Mouse (Mus musculus): ENCODE data around the gene Ptov1. TPM values are rescaled to one million over a fixed set of nuclear protein-coding genes. Genes with fewer than 3 reads are reported as not detected.

Ptov1 gene
- polyA plus RNA-seq, 1 experiment from 2014 or later, result 310 TPM

DNA sequence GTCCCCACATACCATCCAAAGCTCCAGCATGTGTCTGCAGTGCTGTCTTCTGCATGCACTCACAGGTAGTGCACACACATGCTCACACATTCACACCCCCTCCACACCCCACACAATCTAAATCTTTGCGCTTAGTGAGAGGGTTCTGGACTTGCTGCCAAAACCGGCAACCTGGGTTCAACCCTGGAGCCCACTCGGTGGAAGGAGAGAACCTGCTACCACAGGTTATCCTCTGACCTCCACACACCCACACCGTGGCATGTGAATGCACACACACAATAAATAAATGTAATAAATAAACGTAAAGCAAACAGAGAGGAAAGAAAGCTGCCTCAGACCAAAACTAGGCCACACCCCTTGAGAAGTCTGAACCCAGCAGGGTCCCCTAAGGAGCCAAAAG, 21.8 kb downstream of the Ptov1 start:
- Histone ChIP-seq H3K27ac (replicated peaks in 1 of 2; ENCODE audit: control insufficient read depth in 1 of 2, insufficient read depth in 1 of 2, low read depth in 2 of 2, low read length in 2 of 2) (no peak overlapping the region), H3K4me2 (ENCODE audit: low read length) (peak overlapping the region; percentile 86), H3K4me1 (ENCODE audit: control insufficient read depth in 2 of 2, insufficient read depth in 2 of 2, low read length in 2 of 2) (peaks cover 15 to 20% of the 10 kb centered on the region in 2 experiments), H3K9ac (ENCODE audit: low read length) (peak overlapping the region; percentile 73), H3K9me3 (ENCODE audit: control insufficient read depth, low read length) (no peaks in the 10 kb centered on the region), H3K4me3 (ENCODE audit: control insufficient read depth in 1 of 2, insufficient read depth in 1 of 2, low read depth in 1 of 2, low read length in 2 of 2) (peak overlapping the region; percentile 70 to 76), H3K27me3 (ENCODE audit: control insufficient read depth, insufficient read depth, low read length) (no peaks in the 10 kb centered on the region), H3K36me3 (ENCODE audit: control insufficient read depth, insufficient read depth, low read length) (peaks cover 57% of the 10 kb centered on the region)
- ATAC-seq (ENCODE audit: insufficient number of reproducible peaks, insufficient read depth, low FRiP score, low read depth), result no peak
- 78% methylated on average over 5 of the region's 5 CpGs for WGBS

DNA sequence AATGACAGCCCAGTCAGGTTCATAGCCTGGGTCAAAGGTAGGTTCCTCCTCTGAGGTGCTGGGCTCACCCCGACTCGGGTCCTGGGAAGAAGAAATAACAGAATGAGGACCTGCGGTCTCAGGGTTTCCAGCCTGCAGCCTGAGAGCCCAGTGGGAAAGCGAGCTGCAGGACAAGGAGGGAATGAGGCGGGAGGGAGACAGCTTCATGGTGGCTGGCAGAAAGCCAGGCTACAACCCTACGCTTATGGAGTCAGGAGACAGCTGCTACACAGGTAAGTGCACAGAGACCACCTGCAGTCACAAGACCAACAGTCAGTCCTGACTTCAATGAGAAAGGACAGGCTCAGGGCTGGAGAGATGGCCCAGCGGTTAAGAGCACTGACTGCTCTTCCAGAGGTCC, 22.8 kb downstream of the Ptov1 start:
- H3K27ac ChIP-seq (replicated peaks in 1 of 2; ENCODE audit: control insufficient read depth in 1 of 2, insufficient read depth in 1 of 2, low read depth in 2 of 2, low read length in 2 of 2), result no peak overlapping the region
- no peaks in the 10 kb centered on the region for H3K9me3 ChIP-seq (ENCODE audit: control insufficient read depth, low read length)
- H3K36me3 ChIP-seq (ENCODE audit: control insufficient read depth, insufficient read depth, low read length), result peaks cover 61% of the 10 kb centered on the region
- no peak overlapping the region for H3K4me2 ChIP-seq (ENCODE audit: low read length)
- no peaks in the 10 kb centered on the region for H3K27me3 ChIP-seq (ENCODE audit: control insufficient read depth, insufficient read depth, low read length)
- WGBS, result 93% methylated on average over 7 of the region's 7 CpGs
- H3K4me3 ChIP-seq (ENCODE audit: control insufficient read depth in 1 of 2, insufficient read depth in 1 of 2, low read depth in 1 of 2, low read length in 2 of 2), result no peak overlapping the region
- no peak for ATAC-seq (ENCODE audit: insufficient number of reproducible peaks, insufficient read depth, low FRiP score, low read depth)
- H3K4me1 ChIP-seq (ENCODE audit: control insufficient read depth in 2 of 2, insufficient read depth in 2 of 2, low read length in 2 of 2), result peaks cover 15 to 20% of the 10 kb centered on the region in 2 experiments
- no peak overlapping the region for H3K9ac ChIP-seq (ENCODE audit: low read length)

DNA sequence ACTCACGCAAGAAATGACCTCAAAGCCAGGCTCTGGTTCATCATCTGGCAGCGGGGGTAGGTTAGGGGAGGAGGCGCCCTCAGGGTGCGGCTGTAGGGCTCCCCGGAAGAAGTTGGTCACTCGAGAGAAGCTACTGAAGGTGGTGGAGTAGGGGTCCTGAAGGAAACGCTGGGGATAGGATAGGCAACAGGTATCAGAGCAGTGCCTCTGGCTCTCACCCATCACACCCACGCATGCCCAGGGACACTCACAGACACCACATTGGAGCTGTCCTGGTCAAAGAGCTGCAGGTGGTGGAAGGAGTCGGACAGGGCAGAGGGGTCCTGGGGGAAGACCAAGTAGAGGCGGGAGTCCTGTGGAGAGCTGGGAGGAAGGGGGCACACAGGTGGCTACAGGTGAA, 24.6 kb downstream of the Ptov1 start:
- peaks cover 11% of the 10 kb centered on the region in 2 experiments for H3K4me1 ChIP-seq (ENCODE audit: control insufficient read depth in 2 of 2, insufficient read depth in 2 of 2, low read length in 2 of 2)
- no peak overlapping the region for H3K4me2 ChIP-seq (ENCODE audit: low read length)
- no peak overlapping the region for H3K9ac ChIP-seq (ENCODE audit: low read length)
- no peak for ATAC-seq (ENCODE audit: insufficient number of reproducible peaks, insufficient read depth, low FRiP score, low read depth)
- H3K4me3 ChIP-seq (ENCODE audit: control insufficient read depth in 1 of 2, insufficient read depth in 1 of 2, low read depth in 1 of 2, low read length in 2 of 2), result no peak overlapping the region
- H3K27me3 ChIP-seq (ENCODE audit: control insufficient read depth, insufficient read depth, low read length), result peaks cover 9% of the 10 kb centered on the region
- no peak overlapping the region for H3K27ac ChIP-seq (replicated peaks in 1 of 2; ENCODE audit: control insufficient read depth in 1 of 2, insufficient read depth in 1 of 2, low read depth in 2 of 2, low read length in 2 of 2)
- H3K36me3 ChIP-seq (ENCODE audit: control insufficient read depth, insufficient read depth, low read length), result peaks cover 71% of the 10 kb centered on the region
- H3K9me3 ChIP-seq (ENCODE audit: control insufficient read depth, low read length), result no peaks in the 10 kb centered on the region
- 94% methylated on average over 10 of the region's 10 CpGs for WGBS

DNA sequence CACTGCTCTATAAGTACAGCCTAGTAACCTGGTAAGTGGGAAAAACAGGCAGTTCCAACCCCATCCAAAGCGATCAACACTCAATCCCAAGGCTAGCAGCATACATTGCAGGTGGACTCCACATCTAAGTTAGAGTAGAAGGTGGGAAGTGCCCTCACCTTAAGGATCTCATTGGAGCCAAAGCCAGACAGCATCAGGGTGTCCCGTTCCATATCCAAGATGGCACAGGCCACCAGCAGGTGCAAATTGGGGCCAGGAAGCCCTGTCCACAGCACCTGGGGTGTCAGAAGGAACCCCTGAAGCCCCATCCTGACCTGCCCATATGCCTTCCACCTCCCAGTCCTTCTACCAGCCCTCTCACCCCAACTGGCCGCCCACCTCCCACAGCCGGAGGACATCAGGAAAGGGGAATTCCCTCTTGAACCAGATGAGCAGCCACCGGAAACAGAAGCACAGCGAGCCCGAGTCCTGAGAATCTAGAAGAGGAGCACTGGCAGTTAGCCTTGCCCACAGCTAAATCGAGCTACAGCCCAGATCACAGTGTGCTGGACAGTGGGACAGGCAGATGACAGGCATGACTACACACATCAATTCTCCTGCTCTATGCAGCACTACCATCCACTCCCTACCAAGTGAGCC, 27.6 kb downstream of the Ptov1 start:
- no peak overlapping the region for H3K4me3 ChIP-seq (ENCODE audit: control insufficient read depth in 1 of 2, insufficient read depth in 1 of 2, low read depth in 1 of 2, low read length in 2 of 2)
- H3K27me3 ChIP-seq (ENCODE audit: control insufficient read depth, insufficient read depth, low read length), result peaks cover 13% of the 10 kb centered on the region
- no peak overlapping the region for H3K9ac ChIP-seq (ENCODE audit: low read length)
- peaks cover 11 to 12% of the 10 kb centered on the region in 2 experiments for H3K4me1 ChIP-seq (ENCODE audit: control insufficient read depth in 2 of 2, insufficient read depth in 2 of 2, low read length in 2 of 2)
- H3K27ac ChIP-seq (replicated peaks in 1 of 2; ENCODE audit: control insufficient read depth in 1 of 2, insufficient read depth in 1 of 2, low read depth in 2 of 2, low read length in 2 of 2), result no peak overlapping the region
- no peak for ATAC-seq (ENCODE audit: insufficient number of reproducible peaks, insufficient read depth, low FRiP score, low read depth)
- H3K4me2 ChIP-seq (ENCODE audit: low read length), result no peak overlapping the region
- WGBS, result 90% methylated on average over 8 of the region's 8 CpGs
- peaks cover 67% of the 10 kb centered on the region for H3K36me3 ChIP-seq (ENCODE audit: control insufficient read depth, insufficient read depth, low read length)
- H3K9me3 ChIP-seq (ENCODE audit: control insufficient read depth, low read length), result no peaks in the 10 kb centered on the region

DNA sequence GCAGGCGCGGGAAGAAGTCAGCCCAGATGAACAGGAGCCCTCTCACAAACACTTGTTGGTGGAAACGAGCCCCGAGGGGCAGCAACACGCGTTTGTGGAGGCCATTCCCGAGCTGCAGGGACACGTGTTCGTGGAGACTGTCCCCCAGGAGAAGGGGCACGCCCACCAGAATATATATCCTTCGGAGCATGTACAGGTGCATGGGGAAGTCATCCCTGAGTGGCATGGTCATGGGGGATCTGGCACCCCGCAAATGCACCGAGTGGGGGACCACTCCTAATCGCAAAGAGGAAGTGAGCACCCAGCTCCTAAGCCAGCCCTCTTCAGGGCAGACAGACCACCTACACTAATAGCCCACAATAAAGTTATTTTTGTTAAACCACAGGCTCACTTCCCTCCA, 29.2 kb downstream of the Ptov1 start:
- Histone ChIP-seq H3K4me3 (ENCODE audit: control insufficient read depth in 1 of 2, insufficient read depth in 1 of 2, low read depth in 1 of 2, low read length in 2 of 2) (no peak overlapping the region), H3K36me3 (ENCODE audit: control insufficient read depth, insufficient read depth, low read length) (peaks cover 52% of the 10 kb centered on the region), H3K27me3 (ENCODE audit: control insufficient read depth, insufficient read depth, low read length) (peaks cover 13% of the 10 kb centered on the region), H3K4me1 (ENCODE audit: control insufficient read depth in 2 of 2, insufficient read depth in 2 of 2, low read length in 2 of 2) (peaks cover 12% of the 10 kb centered on the region in 2 experiments), H3K9ac (ENCODE audit: low read length) (no peak overlapping the region), H3K4me2 (ENCODE audit: low read length) (peak overlapping the region; percentile 70; the same call in 1 of the 2 replicates), H3K27ac (replicated peaks in 1 of 2; ENCODE audit: control insufficient read depth in 1 of 2, insufficient read depth in 1 of 2, low read depth in 2 of 2, low read length in 2 of 2) (no peak overlapping the region), H3K9me3 (ENCODE audit: control insufficient read depth, low read length) (no peaks in the 10 kb centered on the region)
- 52% methylated on average over 14 of the region's 14 CpGs for WGBS
- no peak for ATAC-seq (ENCODE audit: insufficient number of reproducible peaks, insufficient read depth, low FRiP score, low read depth)

DNA sequence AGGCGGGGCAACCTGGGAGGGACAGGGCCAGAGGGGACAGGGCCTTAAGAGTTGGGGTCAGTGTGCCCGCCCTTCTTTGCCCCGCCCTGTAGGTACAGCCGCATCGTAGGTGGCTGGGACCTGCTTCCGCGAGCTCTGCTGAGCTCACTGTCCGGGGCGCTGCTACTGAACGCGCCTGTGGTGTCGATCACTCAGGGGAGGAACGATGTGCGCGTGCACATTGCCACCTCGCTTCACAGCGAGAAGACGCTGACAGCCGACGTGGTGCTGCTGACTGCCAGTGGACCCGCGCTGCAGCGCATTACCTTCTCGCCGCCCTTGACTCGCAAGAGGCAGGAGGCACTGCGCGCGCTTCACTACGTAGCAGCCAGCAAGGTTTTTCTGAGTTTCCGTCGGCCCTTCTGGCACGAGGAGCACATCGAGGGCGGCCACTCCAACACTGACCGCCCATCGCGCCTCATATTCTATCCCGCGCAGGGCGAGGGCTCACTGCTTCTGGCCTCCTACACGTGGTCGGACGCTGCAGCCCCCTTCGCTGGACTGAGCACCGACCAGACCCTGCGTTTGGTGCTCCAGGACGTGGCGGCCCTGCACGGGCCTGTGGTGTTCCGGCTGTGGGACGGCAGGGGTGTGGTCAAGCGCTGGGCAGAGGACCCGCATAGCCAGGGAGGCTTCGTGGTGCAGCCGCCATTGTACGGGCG, 29.9 kb downstream of the Ptov1 start:
- H3K9ac ChIP-seq (ENCODE audit: low read length), result peak overlapping the region; percentile 60
- H3K27me3 ChIP-seq (ENCODE audit: control insufficient read depth, insufficient read depth, low read length), result peaks cover 13% of the 10 kb centered on the region
- H3K9me3 ChIP-seq (ENCODE audit: control insufficient read depth, low read length), result no peaks in the 10 kb centered on the region
- peaks cover 12% of the 10 kb centered on the region in 2 experiments for H3K4me1 ChIP-seq (ENCODE audit: control insufficient read depth in 2 of 2, insufficient read depth in 2 of 2, low read length in 2 of 2)
- peak overlapping the region; percentile 70 for H3K4me2 ChIP-seq (ENCODE audit: low read length)
- H3K4me3 ChIP-seq (ENCODE audit: control insufficient read depth in 1 of 2, insufficient read depth in 1 of 2, low read depth in 1 of 2, low read length in 2 of 2), result peak overlapping the region; percentile 28 to 35
- WGBS, result 2% methylated on average over 58 of the region's 58 CpGs
- H3K27ac ChIP-seq (replicated peaks in 1 of 2; ENCODE audit: control insufficient read depth in 1 of 2, insufficient read depth in 1 of 2, low read depth in 2 of 2, low read length in 2 of 2), result no peak overlapping the region
- H3K36me3 ChIP-seq (ENCODE audit: control insufficient read depth, insufficient read depth, low read length), result peaks cover 44% of the 10 kb centered on the region
- ATAC-seq (ENCODE audit: insufficient number of reproducible peaks, insufficient read depth, low FRiP score, low read depth), result peak; percentile 12; the same call in 1 of the 2 replicates

DNA sequence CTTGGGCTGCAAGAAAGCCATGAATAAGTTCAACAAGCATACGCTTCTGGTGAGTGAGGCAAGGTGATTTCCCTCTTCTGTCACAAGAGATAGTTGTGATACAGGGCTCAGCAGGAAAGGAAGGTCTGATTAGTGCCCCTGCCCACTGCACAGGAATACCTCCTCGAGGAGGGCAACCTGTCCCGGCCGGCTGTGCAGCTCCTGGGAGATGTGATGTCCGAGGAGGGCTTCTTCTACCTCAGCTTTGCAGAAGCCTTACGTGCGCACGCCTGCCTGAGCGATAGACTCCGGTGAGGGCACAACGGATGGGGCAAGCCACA, 30.5 kb downstream of the Ptov1 start:
- H3K4me3 ChIP-seq (ENCODE audit: control insufficient read depth in 1 of 2, insufficient read depth in 1 of 2, low read depth in 1 of 2, low read length in 2 of 2), result peak overlapping the region; percentile 28 to 35; a peak in 3 of 4 replicates
- peak overlapping the region; percentile 60 for H3K9ac ChIP-seq (ENCODE audit: low read length)
- H3K27ac ChIP-seq (replicated peaks in 1 of 2; ENCODE audit: control insufficient read depth in 1 of 2, insufficient read depth in 1 of 2, low read depth in 2 of 2, low read length in 2 of 2), result no peak overlapping the region
- peaks cover 13% of the 10 kb centered on the region for H3K27me3 ChIP-seq (ENCODE audit: control insufficient read depth, insufficient read depth, low read length)
- WGBS, result 26% methylated on average over 11 of the region's 11 CpGs
- no peaks in the 10 kb centered on the region for H3K9me3 ChIP-seq (ENCODE audit: control insufficient read depth, low read length)
- peaks cover 39% of the 10 kb centered on the region for H3K36me3 ChIP-seq (ENCODE audit: control insufficient read depth, insufficient read depth, low read length)
- no peak for ATAC-seq (ENCODE audit: insufficient number of reproducible peaks, insufficient read depth, low FRiP score, low read depth)
- H3K4me2 ChIP-seq (ENCODE audit: low read length), result peak overlapping the region; percentile 70
- peaks cover 12% of the 10 kb centered on the region in 2 experiments for H3K4me1 ChIP-seq (ENCODE audit: control insufficient read depth in 2 of 2, insufficient read depth in 2 of 2, low read length in 2 of 2)

Measured in heart, embryonic 14.5 days (tissue).